Mouse (Mus musculus): ENCODE data around the gene Rad51ap1. TPM values are rescaled to one million over a fixed set of nuclear protein-coding genes. Genes with fewer than 3 reads are reported as not detected.
A peak's percentile ranks its signal among the peaks of the same experiment; 100 is the strongest.

Rad51ap1 gene
- polyA plus RNA-seq, 1 experiment from 2014 or later: 10.8 TPM

- Histone ChIP-seq H3K36me3 (peaks cover 17% of the 10 kb centered on the region; the same call in 1 of the 2 replicates), H3K27ac (replicated peaks) (no peak overlapping the region), H3K9ac (no peak overlapping the region), H3K4me1 (replicated peaks) (no peaks in the 10 kb centered on the region), H3K27me3 (no peaks in the 10 kb centered on the region), H3K4me3 (no peak overlapping the region), H3K9me3 (no peaks in the 10 kb centered on the region), H3K4me2 (no peak overlapping the region)
- ATAC-seq (ENCODE audit: low read depth): no peak
- 92% methylated on average over 2 of the region's 2 CpGs for WGBS
Observed at GRCm38 (mm10) chr6:126932896-126933295, 6.5 kb downstream of the Rad51ap1 start.

GRCm38 (mm10) chr6:126921111-126921881, 18.1 kb downstream of the Rad51ap1 start, which contains the start of gene Dyrk4:
Dyrk4 (minus strand) TSS chr6:126921839.
- Histone ChIP-seq H3K36me3 (peaks cover 31% of the 10 kb centered on the region), H3K4me1 (replicated peaks) (peaks cover 6% of the 10 kb centered on the region; the same call in 1 of the 2 replicates), H3K4me2 (peak within 1 kb of the TSS; percentile 47), H3K9ac (peak within 1 kb of the TSS; percentile 55), H3K27ac (replicated peaks) (no peak within 1 kb of the TSS), H3K9me3 (no peaks in the 10 kb centered on the region), H3K4me3 (peak within 1 kb of the TSS; percentile 19), H3K27me3 (no peaks in the 10 kb centered on the region)
- WGBS: 6% methylated on average over 21 of the region's 21 CpGs
- ATAC-seq (ENCODE audit: low read depth): peak; percentile 23; the same call in 1 of the 2 replicates

- Histone ChIP-seq H3K9me3 (no peaks in the 10 kb centered on the region), H3K4me1 (replicated peaks) (no peaks in the 10 kb centered on the region), H3K27me3 (no peaks in the 10 kb centered on the region), H3K36me3 (no peaks in the 10 kb centered on the region), H3K9ac (no peak overlapping the region), H3K4me3 (no peak overlapping the region), H3K27ac (replicated peaks) (no peak overlapping the region), H3K4me2 (no peak overlapping the region)
- WGBS: 85% methylated on average over 5 of the region's 5 CpGs
- ATAC-seq (ENCODE audit: low read depth): no peak
Observed at GRCm38 (mm10) chr6:126914928-126915327, 24.5 kb downstream of the Rad51ap1 start.

- Histone ChIP-seq H3K27me3 (no peaks in the 10 kb centered on the region), H3K4me1 (replicated peaks) (no peaks in the 10 kb centered on the region), H3K36me3 (no peaks in the 10 kb centered on the region), H3K9me3 (no peaks in the 10 kb centered on the region), H3K4me2 (no peak overlapping the region), H3K27ac (replicated peaks) (no peak overlapping the region), H3K9ac (no peak overlapping the region), H3K4me3 (no peak overlapping the region)
- ATAC-seq (ENCODE audit: low read depth): no peak
- WGBS: 83% methylated on average over 4 of the region's 4 CpGs
Observed at GRCm38 (mm10) chr6:126910727-126911126, 28.7 kb downstream of the Rad51ap1 start.

GRCm38 (mm10) chr6:126907876-126908275, 31.5 kb downstream of the Rad51ap1 start:
- Histone ChIP-seq H3K4me1 (replicated peaks) (no peaks in the 10 kb centered on the region), H3K27me3 (no peaks in the 10 kb centered on the region), H3K36me3 (no peaks in the 10 kb centered on the region), H3K27ac (replicated peaks) (no peak overlapping the region), H3K4me3 (no peak overlapping the region), H3K9me3 (no peaks in the 10 kb centered on the region), H3K4me2 (no peak overlapping the region), H3K9ac (no peak overlapping the region)
- 56% methylated on average over 3 of the region's 3 CpGs for WGBS
- ATAC-seq (ENCODE audit: low read depth): no peak

GRCm38 (mm10) chr6:126907378-126907777, 32.0 kb downstream of the Rad51ap1 start:
- no peak overlapping the region for H3K9ac ChIP-seq
- H3K27me3 ChIP-seq: no peaks in the 10 kb centered on the region
- ATAC-seq (ENCODE audit: low read depth): no peak
- H3K9me3 ChIP-seq: no peaks in the 10 kb centered on the region
- WGBS: 72% methylated on average over 4 of the region's 5 CpGs
- no peaks in the 10 kb centered on the region for H3K36me3 ChIP-seq
- no peak overlapping the region for H3K4me2 ChIP-seq
- no peaks in the 10 kb centered on the region for H3K4me1 ChIP-seq (replicated peaks)
- H3K27ac ChIP-seq (replicated peaks): no peak overlapping the region
- H3K4me3 ChIP-seq: no peak overlapping the region

GRCm38 (mm10) chr6:126877118-126877517, 62.3 kb downstream of the Rad51ap1 start:
- no peaks in the 10 kb centered on the region for H3K36me3 ChIP-seq
- WGBS: 86% methylated on average over 8 of the region's 8 CpGs
- H3K27me3 ChIP-seq: no peaks in the 10 kb centered on the region
- H3K9ac ChIP-seq: no peak overlapping the region
- H3K4me1 ChIP-seq (replicated peaks): no peaks in the 10 kb centered on the region
- H3K27ac ChIP-seq (replicated peaks): no peak overlapping the region
- H3K9me3 ChIP-seq: no peaks in the 10 kb centered on the region
- H3K4me3 ChIP-seq: no peak overlapping the region
- ATAC-seq (ENCODE audit: low read depth): no peak
- no peak overlapping the region for H3K4me2 ChIP-seq

Other genes with a start within 250 kb of the Rad51ap1 start
- gene Kcna6, start 198.9 kb downstream of the Rad51ap1 start, polyA plus RNA-seq (2015; fragmentation: Nextera tagmentation; extraction: Ambion mirVana): 19.9 and 26.1 TPM in 2 replicates
- 209 TPM in 2 replicates for gene Ndufa9, start 90.5 kb downstream of the Rad51ap1 start, polyA plus RNA-seq (2015; fragmentation: Nextera tagmentation; extraction: Ambion mirVana)
- not detected in 2 replicates for gene Akap3, start 86.5 kb downstream of the Rad51ap1 start, polyA plus RNA-seq (2015; fragmentation: Nextera tagmentation; extraction: Ambion mirVana)
- gene Dyrk4, start 17.7 kb downstream of the Rad51ap1 start, polyA plus RNA-seq (2015; fragmentation: Nextera tagmentation; extraction: Ambion mirVana): 0.50 TPM in 1 of 2 replicates, not detected in the other
- 30.5 and 35.5 TPM in 2 replicates for gene D6Wsu163e, start 375 bp upstream of the Rad51ap1 start, polyA plus RNA-seq (2015; fragmentation: Nextera tagmentation; extraction: Ambion mirVana)
- 0.25 TPM in 1 of 2 replicates, not detected in the other for gene Fgf6, start 76.0 kb upstream of the Rad51ap1 start, polyA plus RNA-seq (2015; fragmentation: Nextera tagmentation; extraction: Ambion mirVana)
- gene Fgf23, start 133.3 kb upstream of the Rad51ap1 start, polyA plus RNA-seq (2015; fragmentation: Nextera tagmentation; extraction: Ambion mirVana): not detected in 2 replicates
- 6.2 and 7.1 TPM in 2 replicates for gene Tigar, start 170.0 kb upstream of the Rad51ap1 start, polyA plus RNA-seq (2015; fragmentation: Nextera tagmentation; extraction: Ambion mirVana)
- 158 and 242 TPM in 2 replicates for gene Ccnd2, start 212.6 kb upstream of the Rad51ap1 start, polyA plus RNA-seq (2015; fragmentation: Nextera tagmentation; extraction: Ambion mirVana)